ENCODE assay signal across 9 mouse cellular contexts in genomic region chr1:61203170-61203569, GRCm38 (mm10).
DNase-seq lines count a peak whose midpoint lies in the region; ATAC-seq and TF ChIP-seq lines count a peak whose summit lies in the region.
"Had no signal": no experiment of that assay in that cellular context is flagged by ENCODE, and none has a peak within 500 bp of the region (broad histone marks: within the 10 kb centered on the region; RNA-seq: fewer than 3 reads in every experiment).

No protein-coding gene starts in this region.

- ATAC-seq in forebrain, embryonic 11.5 days (replicated peaks; ENCODE audit: low FRiP score): no peak; the same call in 1 of the 2 replicates
- peak; percentile 59; the same call in 1 of the 2 replicates for ATAC-seq in hindbrain, embryonic 13.5 days (ENCODE audit: low FRiP score)

- H3K9ac ChIP-seq in forebrain, embryonic 11.5 days (ENCODE audit: low read length): no peak overlapping the region; the same call in 1 of the 2 replicates
- 0 out of 2 replicates have a peak overlapping the region, but pooled peaks have one; percentile 29 for H3K9ac ChIP-seq in hindbrain, embryonic 13.5 days
- H3K9ac ChIP-seq: liver, embryonic 14.5 days had no signal

- no peaks in the 10 kb centered on the region for H3K79me2 ChIP-seq in myocyte (ENCODE audit: control insufficient read depth, insufficient read depth)

- H3ac ChIP-seq in myocyte (ENCODE audit: control insufficient read depth, insufficient read length): no peak overlapping the region

- H3K36me3 ChIP-seq in forebrain, embryonic 11.5 days (ENCODE audit: control insufficient read depth, insufficient read depth, low read length): no peaks in the 10 kb centered on the region
- H3K36me3 ChIP-seq in hindbrain, embryonic 13.5 days: no peaks in the 10 kb centered on the region
- no peaks in the 10 kb centered on the region for H3K36me3 ChIP-seq in myocyte (ENCODE audit: control insufficient read depth, insufficient read depth)

- H3K27me3 ChIP-seq in forebrain, embryonic 11.5 days (ENCODE audit: control insufficient read depth, insufficient read depth, low read length): no peaks in the 10 kb centered on the region
- H3K27me3 ChIP-seq in hindbrain, embryonic 13.5 days: no peaks in the 10 kb centered on the region
- no peaks in the 10 kb centered on the region for H3K27me3 ChIP-seq in myocyte (ENCODE audit: control insufficient read depth, insufficient read depth, insufficient read length)

- no peak overlapping the region for H3K4me3 ChIP-seq in lung, adult 2 months (replicated peaks; ENCODE audit: extremely low read depth, low read depth, low read length)
- no peak overlapping the region for H3K4me3 ChIP-seq in forebrain, embryonic 11.5 days (ENCODE audit: low read depth, low read length)
- H3K4me3 ChIP-seq in hindbrain, embryonic 13.5 days: no peak overlapping the region
- H3K4me3 ChIP-seq in myocyte: no peak overlapping the region

- H3K4me2 ChIP-seq in forebrain, embryonic 11.5 days (ENCODE audit: low read depth, low read length, severe bottlenecking): peak overlapping the region; percentile 34; the same call in 1 of the 2 replicates
- no peak overlapping the region for H3K4me2 ChIP-seq in hindbrain, embryonic 13.5 days
- no peak overlapping the region for H3K4me2 ChIP-seq in myocyte (ENCODE audit: low read depth)

- 10% methylated on average over 15 of the region's 15 CpGs for WGBS in lung, adult 2 months
- 27% methylated on average over 15 of the region's 15 CpGs for WGBS in forebrain, embryonic 11.5 days
- whole genome bisulfite sequencing in hindbrain, embryonic 13.5 days: 24% methylated on average over 15 of the region's 15 CpGs

- TF ChIP-seq POLR2A in lung, adult 2 months (IDR thresholded peaks at IDR 0.05; ENCODE audit: borderline replicate concordance, extremely low read depth, low read depth, low read length): no peak
- no peak for TF ChIP-seq POLR2A in myocyte (IDR thresholded peaks at IDR 0.05; ENCODE audit: insufficient read length, low read depth)

- H3K9me3 ChIP-seq in forebrain, embryonic 11.5 days (ENCODE audit: control insufficient read depth, low read length): no peaks in the 10 kb centered on the region
- H3K9me3 ChIP-seq in hindbrain, embryonic 13.5 days: no peaks in the 10 kb centered on the region

- no peak for TF ChIP-seq CTCF in lung, adult 2 months (IDR thresholded peaks at IDR 0.05; ENCODE audit: insufficient read depth, low read length)

- H3K27ac ChIP-seq in forebrain, embryonic 11.5 days (ENCODE audit: low read depth, low read length): peak overlapping the region; percentile 37; the same call in 1 of the 2 replicates
- peak overlapping the region; percentile 49 for H3K27ac ChIP-seq in hindbrain, embryonic 13.5 days
- H3K27ac ChIP-seq: liver, embryonic 14.5 days had no signal

- DNase-seq in lung, adult 18-20 months: peak; percentile 31 to 40
- DNase-seq in lung, adult 2 months: no peak
- DNase-seq in forebrain, embryonic 11.5 days (ENCODE audit: low spot score): peak; percentile 57
- DNase-seq in testis, postnatal 10 days (ENCODE audit: low spot score): no peak
- no peak for DNase-seq in spleen, postnatal 4 days (ENCODE audit: low spot score in 2 of 2)
- no peak for DNase-seq in right cerebral cortex, adult 2 months (ENCODE audit: low spot score in 2 of 2)

- no peaks in the 10 kb centered on the region for H3K4me1 ChIP-seq in lung, adult 2 months (ENCODE audit: control insufficient read depth, insufficient read depth, low read length)
- peaks cover 8% of the 10 kb centered on the region for H3K4me1 ChIP-seq in forebrain, embryonic 11.5 days (replicated peaks; ENCODE audit: control insufficient read depth, insufficient read depth, low read length)
- peaks cover 22% of the 10 kb centered on the region for H3K4me1 ChIP-seq in hindbrain, embryonic 13.5 days (replicated peaks)

TF ChIP-seq in myocyte, 11 proteins besides CTCF, POLR2A, EP300 and RAD21:
- TF ChIP-seq TCF3 (IDR thresholded peaks at IDR 0.05; ENCODE audit: insufficient read length, low read depth) (no peak), SRF (IDR thresholded peaks at IDR 0.05; ENCODE audit: control insufficient read depth, insufficient read length, low read depth) (no peak), MYOD1 (IDR thresholded peaks at IDR 0.05; ENCODE audit: control insufficient read depth in 1 of 3, insufficient read length in 2 of 3, low read depth in 2 of 3) (peak in 2 of 3 experiments; percentile 63 to 76), POLR2AphosphoS2 (IDR thresholded peaks at IDR 0.05; ENCODE audit: insufficient read length, low read depth) (no peak), MAX (IDR thresholded peaks at IDR 0.05; ENCODE audit: low read depth) (no peak), REST (IDR thresholded peaks at IDR 0.05; ENCODE audit: insufficient read depth, insufficient read length) (no peak), E2F4 (IDR thresholded peaks at IDR 0.05; ENCODE audit: insufficient read depth) (no peak), TCF12 (IDR thresholded peaks at IDR 0.05; ENCODE audit: insufficient read depth, poor library complexity, severe bottlenecking) (no peak), USF1 (IDR thresholded peaks at IDR 0.05; ENCODE audit: low read depth) (no peak), MYOG (IDR thresholded peaks at IDR 0.05; ENCODE audit: control insufficient read depth in 1 of 3, insufficient read depth in 1 of 3, insufficient read length in 2 of 3, low read depth in 2 of 3) (peak in 2 of 3 experiments; percentile 50 to 67)
TF ChIP-seq in myocyte: peak in this region for 2.

Comparison
In these comparisons a context has a peak if more than half of its experiments do, and no peak if none do; other contexts are left out.
1. DNase-seq: peak in lung, adult 18-20 months (2 of 2) and forebrain, embryonic 11.5 days (single experiment); none in lung, adult 2 months (single experiment), testis, postnatal 10 days (single experiment), spleen, postnatal 4 days (0 of 2) and right cerebral cortex, adult 2 months (0 of 2).